Mouse (Mus musculus): ENCODE measurements around the gene BC017158. TPM values are rescaled to one million over a fixed set of nuclear protein-coding genes. Genes with fewer than 3 reads are reported as not detected.

Gene BC017158
- polyA plus RNA-seq, 1 experiment from 2014 or later, result 32.6 TPM

- H3K27me3 ChIP-seq (replicated peaks; ENCODE audit: control insufficient read depth, insufficient read depth, low read length), result no peaks in the 10 kb centered on the region
- H3K27ac ChIP-seq (ENCODE audit: low read depth, low read length), result no peak overlapping the region
- peaks cover 11% of the 10 kb centered on the region for H3K36me3 ChIP-seq (ENCODE audit: control insufficient read depth, insufficient read depth)
- ATAC-seq, result no peak
- H3K4me1 ChIP-seq (replicated peaks; ENCODE audit: control insufficient read depth, insufficient read depth, low read length), result no peaks in the 10 kb centered on the region
- no peak for TF ChIP-seq CTCF (IDR thresholded peaks at IDR 0.05; ENCODE audit: low read depth)
- WGBS, result 66% methylated on average over 1 of the region's 1 CpGs
- no peaks in the 10 kb centered on the region for H3K9me3 ChIP-seq (ENCODE audit: control insufficient read depth)
- H3K4me2 ChIP-seq (replicated peaks; ENCODE audit: low read depth), result no peak overlapping the region
- H3K4me3 ChIP-seq (ENCODE audit: low read depth, low read length), result no peak overlapping the region
- no peak overlapping the region for H3K9ac ChIP-seq (ENCODE audit: low read depth, low read length)
These were observed 62.5 kb downstream of the BC017158 start for GRCm38 (mm10) chr7:128235481-128235880.

GRCm38 (mm10) chr7:128234796-128235195, 63.2 kb downstream of the BC017158 start:
- H3K4me2 ChIP-seq (replicated peaks; ENCODE audit: low read depth), result no peak overlapping the region
- TF ChIP-seq CTCF (IDR thresholded peaks at IDR 0.05; ENCODE audit: low read depth), result no peak
- H3K9me3 ChIP-seq (ENCODE audit: control insufficient read depth), result no peaks in the 10 kb centered on the region
- H3K4me1 ChIP-seq (replicated peaks; ENCODE audit: control insufficient read depth, insufficient read depth, low read length), result no peaks in the 10 kb centered on the region
- no peaks in the 10 kb centered on the region for H3K27me3 ChIP-seq (replicated peaks; ENCODE audit: control insufficient read depth, insufficient read depth, low read length)
- peaks cover 4% of the 10 kb centered on the region; the same call in 1 of the 2 replicates for H3K36me3 ChIP-seq (ENCODE audit: control insufficient read depth, insufficient read depth)
- no peak overlapping the region for H3K9ac ChIP-seq (ENCODE audit: low read depth, low read length)
- no peak for ATAC-seq
- H3K4me3 ChIP-seq (ENCODE audit: low read depth, low read length), result no peak overlapping the region
- H3K27ac ChIP-seq (ENCODE audit: low read depth, low read length), result no peak overlapping the region
- WGBS, result 78% methylated on average over 2 of the region's 2 CpGs

GRCm38 (mm10) chr7:128231741-128232140, 66.2 kb downstream of the BC017158 start:
- no peak for ATAC-seq
- WGBS, result 35% methylated on average over 8 of the region's 8 CpGs
- Histone ChIP-seq H3K4me1 (replicated peaks; ENCODE audit: control insufficient read depth, insufficient read depth, low read length) (no peaks in the 10 kb centered on the region), H3K4me2 (replicated peaks; ENCODE audit: low read depth) (no peak overlapping the region), H3K36me3 (ENCODE audit: control insufficient read depth, insufficient read depth) (no peaks in the 10 kb centered on the region), H3K9ac (ENCODE audit: low read depth, low read length) (no peak overlapping the region), H3K27me3 (replicated peaks; ENCODE audit: control insufficient read depth, insufficient read depth, low read length) (no peaks in the 10 kb centered on the region), H3K4me3 (ENCODE audit: low read depth, low read length) (no peak overlapping the region), H3K9me3 (ENCODE audit: control insufficient read depth) (no peaks in the 10 kb centered on the region), H3K27ac (ENCODE audit: low read depth, low read length) (no peak overlapping the region)
- TF ChIP-seq CTCF (IDR thresholded peaks at IDR 0.05; ENCODE audit: low read depth), result no peak

Small RNAs within 50 kb of the gene (microRNA-seq; reads per million reads assigned to microRNA genes)
- 1.6 reads per million for gene Mir3103

Other genes starting within 250 kb of the BC017158 start
- gene Itgam, start 235.5 kb downstream of the BC017158 start, polyA plus RNA-seq (2015; fragmentation: Nextera tagmentation; extraction: Ambion mirVana), result 0.70 and 0.88 TPM in 2 replicates
- not detected in 2 replicates for gene Gm49368, start 235.5 kb downstream of the BC017158 start, polyA plus RNA-seq (2015; fragmentation: Nextera tagmentation; extraction: Ambion mirVana)
- gene Itgax, start 168.6 kb downstream of the BC017158 start, polyA plus RNA-seq (2015; fragmentation: Nextera tagmentation; extraction: Ambion mirVana), result 1.6 TPM in 2 replicates
- gene Itgad, start 143.8 kb downstream of the BC017158 start, polyA plus RNA-seq (2015; fragmentation: Nextera tagmentation; extraction: Ambion mirVana), result not detected in 2 replicates
- gene Cox6a2, start 91.8 kb downstream of the BC017158 start, polyA plus RNA-seq (2015; fragmentation: Nextera tagmentation; extraction: Ambion mirVana), result 0.24 and 0.90 TPM in 2 replicates
- 12.1 and 14.0 TPM in 2 replicates for gene Armc5, start 60.8 kb downstream of the BC017158 start, polyA plus RNA-seq (2015; fragmentation: Nextera tagmentation; extraction: Ambion mirVana)
- gene 9130023H24Rik, start 60.1 kb downstream of the BC017158 start, polyA plus RNA-seq (2015; fragmentation: Nextera tagmentation; extraction: Ambion mirVana), result 3.6 and 4.2 TPM in 2 replicates
- gene Tgfb1i1, start 51.4 kb downstream of the BC017158 start, polyA plus RNA-seq (2015; fragmentation: Nextera tagmentation; extraction: Ambion mirVana), result 111 and 113 TPM in 2 replicates
- gene Slc5a2, start 32.5 kb downstream of the BC017158 start, polyA plus RNA-seq (2015; fragmentation: Nextera tagmentation; extraction: Ambion mirVana), result not detected in 2 replicates
- 20.9 and 23.8 TPM in 2 replicates for gene Rgs10, start 120.6 kb upstream of the BC017158 start, polyA plus RNA-seq (2015; fragmentation: Nextera tagmentation; extraction: Ambion mirVana)
- 17.3 and 18.9 TPM in 2 replicates for gene Tial1, start 163.5 kb upstream of the BC017158 start, polyA plus RNA-seq (2015; fragmentation: Nextera tagmentation; extraction: Ambion mirVana)
- gene Bag3, start 225.4 kb upstream of the BC017158 start, polyA plus RNA-seq (2015; fragmentation: Nextera tagmentation; extraction: Ambion mirVana), result 7.4 and 7.5 TPM in 2 replicates

All from intestine, postnatal 0 days (tissue).